Mouse (Mus musculus): ENCODE results near the gene Tyw5.
A peak's percentile ranks its signal among the peaks of the same experiment; 100 is the strongest.

The Tyw5 gene

DNA sequence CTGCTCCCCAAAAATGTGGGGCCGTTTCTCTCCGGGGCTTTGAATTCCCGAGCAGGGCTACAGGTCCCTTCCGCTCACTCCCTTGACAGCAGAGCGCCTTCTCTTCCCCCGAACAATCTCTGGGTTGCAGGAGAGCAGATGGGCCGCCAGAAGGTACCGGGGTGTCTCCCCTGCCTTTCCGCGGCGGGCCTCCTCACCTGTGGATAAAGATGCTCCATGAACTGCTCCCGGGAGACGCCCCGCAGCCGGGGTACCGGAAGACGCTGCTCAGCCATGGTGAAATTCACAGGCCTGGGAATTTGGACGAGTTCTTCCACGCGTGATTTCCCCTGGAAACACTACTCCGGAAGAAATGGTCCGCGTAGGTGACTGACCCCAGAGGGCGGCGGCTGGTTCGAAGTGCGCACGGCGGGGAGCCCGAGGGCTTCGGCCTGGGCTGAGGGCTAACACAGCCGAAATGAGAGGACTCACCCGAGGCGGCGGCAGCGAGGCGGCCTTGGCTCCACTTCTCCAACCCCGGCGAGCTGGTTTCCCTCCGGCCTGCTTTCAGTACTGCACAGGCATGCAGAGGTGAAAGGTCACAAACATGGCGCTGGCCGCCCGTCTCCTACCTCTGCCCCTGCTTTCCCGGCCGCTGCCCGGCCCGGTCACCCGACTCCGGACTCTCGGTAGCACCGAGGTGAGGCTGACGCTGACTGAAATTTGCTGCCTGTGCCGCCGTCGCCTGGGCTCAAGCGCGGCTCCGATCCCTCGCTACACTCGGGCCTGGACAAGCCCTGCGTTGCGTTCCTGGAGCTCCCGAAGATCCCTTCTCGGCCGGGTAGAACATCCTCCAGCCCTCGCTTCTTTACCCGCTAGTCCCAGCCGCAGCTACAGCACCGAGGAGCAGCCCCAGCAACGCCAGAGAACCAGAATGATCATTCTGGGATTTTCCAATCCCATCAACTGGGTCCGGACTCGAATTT is at the start of gene Tyw5, which contains the start of gene Maip1:
TSS of gene Tyw5 (minus strand) at position 915 of the 965 bp plus-strand sequence.
TSS of gene Maip1 (plus strand) at position 142 of the 965 bp plus-strand sequence.
- DNase-seq (ENCODE audit: low spot score in 2 of 2), result peak; percentile 86 to 87

DNA sequence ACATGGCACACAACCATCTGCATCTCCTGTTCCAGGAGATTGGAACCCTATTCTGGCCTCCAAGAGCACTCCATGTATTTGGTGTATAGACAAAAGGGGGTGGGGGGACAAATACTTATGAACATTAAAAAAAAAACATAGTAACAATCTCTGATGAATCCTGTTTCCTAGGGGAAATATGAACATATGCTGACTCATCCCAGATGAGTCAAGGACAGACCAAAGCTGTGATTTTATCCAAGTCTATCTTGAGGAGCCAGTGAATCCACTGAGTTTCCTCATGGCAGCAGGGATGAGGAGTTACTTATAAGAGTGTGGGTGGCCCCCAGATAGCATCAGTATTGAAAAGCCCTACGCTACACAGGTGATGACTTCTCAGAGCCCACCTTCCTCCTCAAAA is 43.3 kb upstream of the Tyw5 start:
- no peak for DNase-seq (ENCODE audit: low spot score in 2 of 2)

DNA sequence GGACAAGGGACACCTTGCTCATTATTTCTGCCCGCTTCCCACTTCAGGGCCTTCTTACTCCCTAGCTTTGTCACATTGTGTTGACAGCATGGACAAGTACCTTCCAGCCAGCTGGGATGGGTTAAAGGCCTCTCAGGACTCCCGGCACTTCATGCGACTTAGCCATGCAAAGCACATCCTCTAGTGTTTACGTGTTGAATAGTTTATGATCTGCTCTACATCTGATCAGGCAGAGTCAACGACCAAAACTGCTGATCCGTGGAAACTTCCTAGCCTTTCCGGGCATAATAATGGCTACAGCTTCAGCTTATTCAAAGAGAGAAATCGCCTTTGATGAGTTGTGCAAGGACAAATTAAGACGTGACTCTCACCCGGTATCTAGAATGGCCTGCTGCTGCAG is 38.8 kb upstream of the Tyw5 start:
- DNase-seq (ENCODE audit: low spot score in 2 of 2), result no peak

DNA sequence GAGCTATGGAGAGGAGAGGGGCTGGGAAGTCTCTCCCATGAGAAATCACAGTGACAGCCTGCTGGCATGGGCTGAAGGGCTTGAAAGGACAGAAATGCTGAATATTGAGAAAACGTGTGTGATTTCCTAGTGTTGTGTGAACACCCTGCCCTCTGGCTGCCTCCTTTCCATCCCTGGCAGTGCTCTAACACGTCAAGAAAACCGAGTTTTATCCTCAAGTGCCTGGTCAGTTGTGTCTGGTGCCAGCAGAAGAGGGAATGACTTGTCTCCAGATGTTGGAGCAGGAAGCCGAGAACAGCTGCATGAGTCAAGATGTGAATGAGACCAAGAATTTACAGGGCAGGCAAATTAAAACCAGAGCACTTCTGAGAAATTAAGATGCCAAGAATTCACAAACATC is 33.9 kb upstream of the Tyw5 start:
- DNase-seq (ENCODE audit: low spot score in 2 of 2), result no peak

DNA sequence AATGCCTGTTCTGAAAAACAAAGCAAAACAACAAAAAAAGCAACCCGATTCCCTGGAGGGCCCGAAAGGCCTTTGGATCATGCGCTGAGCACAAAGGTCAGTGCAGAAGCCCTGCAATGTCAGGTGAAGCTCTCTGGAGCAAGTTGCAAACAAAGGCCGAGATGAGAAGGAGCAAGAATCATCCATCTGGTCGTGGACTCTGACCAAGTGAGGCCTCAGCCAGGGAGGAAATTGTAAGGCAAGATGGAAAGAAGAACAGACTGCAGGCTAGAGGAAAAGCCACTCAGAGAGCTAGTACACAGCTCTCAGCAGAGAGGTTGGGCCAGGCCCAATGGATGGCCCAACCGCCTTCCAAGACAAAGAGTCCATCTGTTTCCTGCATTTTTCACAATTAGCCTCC is 32.1 kb upstream of the Tyw5 start:
- DNase-seq (ENCODE audit: low spot score in 2 of 2), result no peak

DNA sequence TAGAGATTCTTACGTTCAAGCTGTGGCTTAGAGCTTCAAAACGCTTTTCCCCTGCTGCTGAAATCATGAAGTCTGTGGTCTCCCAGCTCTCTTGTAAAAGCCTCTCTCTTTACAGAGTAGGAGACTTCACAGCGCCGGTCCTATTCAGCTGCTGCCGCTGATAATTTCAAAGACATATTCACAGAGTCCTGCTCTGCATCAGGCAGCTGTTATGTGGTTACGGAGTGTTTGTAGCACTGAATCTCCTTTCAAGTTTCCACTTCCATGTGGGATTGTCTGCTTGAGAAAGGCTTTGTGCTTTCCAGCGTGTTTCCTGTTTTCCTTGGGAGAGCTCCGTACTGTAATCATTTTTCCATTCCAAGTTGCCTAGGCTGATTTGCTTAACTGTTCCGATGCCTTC is 30.1 kb upstream of the Tyw5 start:
- DNase-seq (ENCODE audit: low spot score in 2 of 2), result peak; percentile 13 to 32

DNA sequence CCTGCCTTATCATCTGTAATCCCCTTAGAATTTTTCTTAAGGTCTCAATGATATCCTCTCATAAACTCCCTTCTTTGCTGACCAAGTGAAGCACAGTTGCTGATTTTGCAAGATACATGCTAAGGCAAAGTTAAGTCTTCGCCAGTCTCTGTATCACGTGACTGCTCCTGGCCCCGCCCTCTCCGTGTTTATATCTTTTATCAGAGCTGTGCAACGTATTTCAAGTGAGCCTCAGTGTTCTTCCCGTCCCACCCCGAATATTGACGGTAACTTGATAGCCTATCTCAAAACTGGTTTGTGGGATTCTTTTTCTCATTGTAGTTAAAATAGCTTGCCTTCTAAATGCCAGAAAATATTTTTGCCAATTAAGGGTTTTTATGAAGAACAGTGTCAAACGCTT is 29.5 kb upstream of the Tyw5 start:
- DNase-seq (ENCODE audit: low spot score in 2 of 2), result peak in 1 of 2 experiments; percentile 11

DNA sequence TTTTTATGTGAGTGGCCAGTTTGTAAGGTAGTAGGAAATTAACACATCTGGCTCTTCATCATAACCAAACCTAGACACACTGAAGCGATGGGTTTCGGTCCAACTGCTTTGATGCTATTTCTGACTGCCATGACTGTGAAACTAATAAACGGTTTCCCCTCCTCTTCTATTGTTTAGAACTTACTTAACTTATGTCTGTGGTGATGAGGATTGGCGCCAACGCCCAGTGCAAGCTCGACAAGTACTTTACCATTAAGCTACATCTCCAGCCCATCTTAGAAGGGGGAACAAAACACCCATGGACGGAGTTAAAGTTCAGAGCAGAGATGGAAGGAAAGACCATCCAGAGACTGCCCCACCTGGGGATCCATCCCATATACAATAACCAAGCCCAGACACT is 26.2 kb upstream of the Tyw5 start:
- DNase-seq (ENCODE audit: low spot score in 2 of 2), result no peak

DNA sequence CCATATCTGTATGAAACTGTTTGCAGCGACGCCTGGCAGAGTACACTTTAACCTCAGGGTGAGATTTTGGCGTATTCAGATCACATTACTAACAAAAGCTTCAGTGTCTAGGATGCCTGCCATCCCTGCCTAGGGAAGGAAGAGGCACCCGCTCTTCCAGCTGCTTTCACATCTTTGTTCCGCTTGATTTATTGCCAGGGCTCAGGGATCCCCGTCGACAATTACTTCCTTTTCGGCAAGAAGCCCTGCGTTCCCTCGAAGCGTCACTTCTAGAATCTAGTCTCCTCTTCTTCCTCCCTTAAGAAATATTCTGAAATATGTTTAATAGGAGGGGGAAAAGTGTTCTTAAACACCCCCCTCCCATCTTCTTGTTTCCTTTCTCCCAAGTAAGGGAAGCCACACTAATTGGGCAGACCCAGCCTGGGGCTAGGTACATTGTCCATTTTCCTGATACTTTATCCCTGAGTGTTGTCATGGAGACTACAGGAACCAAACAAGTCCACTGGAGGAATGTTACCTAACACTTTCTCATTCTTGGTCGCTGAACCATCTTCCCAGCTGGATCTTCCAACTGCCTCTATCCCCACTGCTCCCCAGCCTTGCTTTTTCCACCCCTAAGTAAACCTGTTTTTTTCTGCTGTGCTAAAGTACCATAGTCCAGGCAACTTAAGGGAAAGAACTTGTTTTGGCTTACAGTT is 23.0 kb upstream of the Tyw5 start:
- peak in 1 of 2 experiments; percentile 15 for DNase-seq (ENCODE audit: low spot score in 2 of 2)

DNA sequence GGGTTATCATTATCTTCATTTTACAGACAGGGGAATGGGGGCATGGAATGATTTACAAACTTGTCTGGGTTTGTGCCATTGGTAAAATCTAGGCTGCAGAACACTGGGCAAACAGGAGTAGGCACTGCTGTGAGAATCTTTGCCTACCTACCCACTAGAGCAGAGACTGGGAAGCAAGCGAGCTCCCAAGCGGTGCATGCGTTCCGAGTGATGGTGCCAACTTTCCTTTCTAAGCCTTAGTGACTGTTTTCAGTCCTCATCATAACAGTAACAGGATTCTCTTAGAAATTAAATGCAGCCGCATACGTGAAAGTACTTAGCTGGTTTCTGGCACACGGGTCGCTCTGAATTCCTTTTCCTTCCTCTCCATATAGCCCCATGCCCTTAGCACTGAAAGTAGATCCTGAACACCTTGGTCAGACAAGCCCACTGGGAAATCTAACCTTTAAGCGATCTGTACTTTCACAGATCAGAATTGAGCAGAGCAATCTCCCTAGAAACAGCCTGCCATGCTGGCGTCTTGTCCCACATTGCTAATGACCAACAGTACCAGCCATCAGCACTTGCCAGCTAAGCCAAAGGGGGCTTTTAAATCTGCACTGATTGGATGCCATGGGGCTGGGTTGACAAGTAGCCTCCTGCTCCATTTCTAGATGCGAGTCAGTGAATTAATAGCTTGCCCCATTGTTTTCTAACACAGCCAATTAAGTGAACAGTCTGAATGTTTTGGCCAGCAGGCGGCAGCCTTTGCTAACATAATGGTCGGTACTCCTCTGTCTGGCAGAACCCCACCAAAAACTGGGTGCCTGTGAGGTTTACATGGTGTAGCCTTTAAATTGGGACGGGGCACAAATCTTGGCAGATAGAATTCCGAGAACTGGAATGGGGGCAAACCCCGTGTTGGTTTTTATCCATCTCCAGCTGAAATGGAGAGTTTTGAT is 21.7 kb upstream of the Tyw5 start:
- DNase-seq (ENCODE audit: low spot score in 2 of 2), result peak; percentile 90 to 96

DNA sequence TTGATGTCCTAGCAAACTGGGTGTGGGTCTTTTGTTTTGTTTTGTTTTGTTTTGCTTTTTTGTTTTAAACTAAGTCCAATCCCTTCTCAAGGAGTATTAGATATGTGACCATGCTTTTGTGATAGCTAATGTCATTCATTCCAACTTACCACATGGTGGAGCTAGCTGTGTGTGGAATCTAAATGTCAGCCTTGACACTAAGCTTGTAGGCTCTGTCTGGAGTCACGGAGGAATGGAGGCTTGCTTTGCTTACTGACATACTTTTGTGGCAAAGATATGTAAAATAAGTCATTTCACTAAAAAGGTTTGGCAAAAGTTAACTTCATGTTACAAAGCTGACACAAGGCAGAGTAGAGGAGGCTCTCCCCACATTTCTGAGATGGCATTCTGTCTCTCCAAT is 16.8 kb upstream of the Tyw5 start:
- DNase-seq (ENCODE audit: low spot score in 2 of 2), result peak in 1 of 2 experiments; percentile 26

DNA sequence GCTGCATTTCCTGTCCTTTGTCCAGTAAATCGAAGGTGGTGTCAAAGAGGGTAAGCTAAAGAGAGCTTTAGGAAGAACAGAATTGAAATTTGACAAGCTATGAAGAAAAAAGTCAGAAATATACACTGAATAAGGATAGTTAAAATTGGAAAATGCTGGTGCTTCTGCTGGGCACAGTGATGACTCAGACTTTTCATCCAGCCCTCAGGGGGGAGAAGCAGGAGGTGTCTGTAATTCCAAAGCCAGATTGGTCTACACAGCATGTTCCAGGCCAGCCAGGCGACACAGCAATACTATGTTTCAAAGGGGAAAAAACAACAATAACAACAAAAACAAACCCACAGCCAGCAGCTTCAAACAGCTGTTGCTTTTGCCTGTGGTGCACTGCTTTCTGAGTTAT is 6.5 kb upstream of the Tyw5 start:
- peak in 1 of 2 experiments; percentile 16 for DNase-seq (ENCODE audit: low spot score in 2 of 2)

DNA sequence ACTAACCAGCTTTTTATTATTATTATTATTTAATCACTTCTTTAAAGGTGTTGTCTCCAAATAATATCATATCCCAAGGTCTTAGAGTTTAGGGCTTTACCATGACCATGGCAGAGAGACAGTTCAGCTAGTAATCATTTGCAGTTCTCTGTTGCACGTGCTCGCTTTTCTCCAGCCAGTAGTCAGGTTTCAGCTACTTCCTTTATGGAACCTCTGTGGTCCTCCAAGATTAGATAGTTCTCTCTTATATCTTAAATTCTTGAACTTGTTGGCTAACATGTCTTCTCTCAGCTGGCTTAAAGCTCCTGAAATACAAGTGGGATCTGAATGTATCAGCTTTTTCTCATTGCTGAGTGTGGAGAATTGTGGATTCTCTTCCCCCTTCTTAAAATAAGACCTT is 2.1 kb upstream of the Tyw5 start:
- DNase-seq (ENCODE audit: low spot score in 2 of 2), result no peak

DNA sequence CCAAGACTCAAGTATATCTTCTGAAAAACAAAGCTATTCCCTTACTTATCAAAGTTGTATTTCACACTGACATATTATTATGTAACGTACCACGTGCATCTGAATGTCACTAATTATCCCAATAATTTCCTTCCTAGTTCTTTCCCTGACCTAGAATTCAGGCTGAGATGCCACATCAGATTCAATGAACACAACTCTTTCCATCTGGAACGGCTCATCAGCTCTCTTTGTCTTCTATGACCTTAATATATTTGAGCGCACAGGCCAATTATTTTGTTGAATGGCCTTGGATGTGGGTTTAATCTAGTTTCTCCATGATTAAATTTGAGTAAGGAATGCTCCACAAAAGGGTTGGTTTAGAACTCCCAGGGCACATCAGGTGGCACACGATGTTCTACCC is 4.8 kb downstream of the Tyw5 start:
- DNase-seq (ENCODE audit: low spot score in 2 of 2), result no peak

DNA sequence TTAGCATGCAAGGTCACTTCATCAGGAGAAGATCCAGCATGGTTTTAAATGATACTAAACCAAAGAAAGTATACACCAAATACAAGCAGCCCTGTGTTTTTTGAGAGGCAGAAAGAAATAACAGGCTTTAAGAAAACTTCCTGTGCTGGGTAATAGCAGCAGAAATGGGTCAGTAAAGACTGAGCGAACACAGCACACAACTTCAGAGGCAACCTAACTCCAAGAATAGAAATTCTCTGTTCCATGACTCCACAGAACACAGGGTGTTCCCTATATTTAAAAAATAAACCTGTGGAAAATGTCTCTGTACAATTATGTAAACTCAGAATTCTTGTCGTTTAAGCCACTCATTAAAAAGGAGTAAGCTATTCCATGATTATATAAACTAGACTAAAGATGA is 6.0 kb downstream of the Tyw5 start:
- DNase-seq (ENCODE audit: low spot score in 2 of 2), result no peak

DNA sequence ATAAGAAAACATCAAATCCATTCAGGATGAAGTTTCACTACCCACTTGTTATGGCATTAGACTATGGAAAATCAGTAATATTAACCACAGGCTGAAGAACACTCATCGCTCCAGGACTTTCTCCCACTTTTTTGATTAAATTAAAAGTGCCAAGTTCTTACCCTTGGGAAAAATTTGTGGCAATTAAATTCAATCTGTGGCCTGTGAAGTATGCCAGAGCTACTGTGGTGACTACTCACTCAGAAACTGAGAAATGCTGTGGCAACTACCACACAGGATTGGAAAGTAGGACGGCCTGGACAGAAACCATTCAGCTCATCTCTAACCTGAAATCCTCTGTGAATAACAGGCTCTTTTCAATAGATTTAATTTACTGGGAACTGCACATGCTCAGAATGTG is 6.6 kb downstream of the Tyw5 start:
- no peak for DNase-seq (ENCODE audit: low spot score in 2 of 2)

DNA sequence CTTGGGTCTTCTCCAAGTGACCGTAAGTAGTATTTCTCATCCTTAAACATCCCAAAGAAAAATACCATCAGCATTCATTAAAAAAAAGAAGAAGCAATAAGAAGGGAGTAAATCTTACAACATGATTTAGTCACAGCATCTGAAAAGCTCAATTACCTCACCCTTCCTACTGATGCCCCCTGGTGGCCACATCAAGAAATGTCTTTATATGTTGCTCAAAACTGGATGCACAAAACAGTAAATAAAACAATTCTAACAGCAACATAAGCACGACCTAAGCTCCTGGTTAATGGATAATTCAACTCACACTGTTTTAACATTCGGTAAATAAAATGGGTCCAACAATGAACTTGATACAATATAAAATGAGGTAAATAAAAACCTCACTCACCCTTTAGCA is 12.8 kb downstream of the Tyw5 start:
- DNase-seq (ENCODE audit: low spot score in 2 of 2), result peak; percentile 46 to 62

DNA sequence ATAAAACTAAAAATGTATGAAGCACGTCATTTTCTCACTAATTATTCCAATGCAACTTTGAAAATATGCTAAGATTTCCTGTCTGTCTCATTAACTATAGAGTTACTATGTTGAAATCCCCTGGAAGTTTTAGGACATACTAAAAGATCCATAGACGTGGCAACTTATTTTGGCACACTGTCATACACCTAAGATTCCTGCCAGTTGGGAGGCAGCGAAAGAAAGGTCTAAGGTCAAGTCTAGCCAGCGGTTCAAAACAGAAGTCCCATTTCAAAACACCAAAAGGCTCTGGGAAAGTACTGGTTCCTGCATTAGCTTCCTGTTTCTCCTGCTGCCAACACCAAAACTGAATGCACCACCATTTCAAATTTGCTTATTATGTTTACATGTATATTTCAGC is 14.5 kb downstream of the Tyw5 start:
- DNase-seq (ENCODE audit: low spot score in 2 of 2), result no peak

DNA sequence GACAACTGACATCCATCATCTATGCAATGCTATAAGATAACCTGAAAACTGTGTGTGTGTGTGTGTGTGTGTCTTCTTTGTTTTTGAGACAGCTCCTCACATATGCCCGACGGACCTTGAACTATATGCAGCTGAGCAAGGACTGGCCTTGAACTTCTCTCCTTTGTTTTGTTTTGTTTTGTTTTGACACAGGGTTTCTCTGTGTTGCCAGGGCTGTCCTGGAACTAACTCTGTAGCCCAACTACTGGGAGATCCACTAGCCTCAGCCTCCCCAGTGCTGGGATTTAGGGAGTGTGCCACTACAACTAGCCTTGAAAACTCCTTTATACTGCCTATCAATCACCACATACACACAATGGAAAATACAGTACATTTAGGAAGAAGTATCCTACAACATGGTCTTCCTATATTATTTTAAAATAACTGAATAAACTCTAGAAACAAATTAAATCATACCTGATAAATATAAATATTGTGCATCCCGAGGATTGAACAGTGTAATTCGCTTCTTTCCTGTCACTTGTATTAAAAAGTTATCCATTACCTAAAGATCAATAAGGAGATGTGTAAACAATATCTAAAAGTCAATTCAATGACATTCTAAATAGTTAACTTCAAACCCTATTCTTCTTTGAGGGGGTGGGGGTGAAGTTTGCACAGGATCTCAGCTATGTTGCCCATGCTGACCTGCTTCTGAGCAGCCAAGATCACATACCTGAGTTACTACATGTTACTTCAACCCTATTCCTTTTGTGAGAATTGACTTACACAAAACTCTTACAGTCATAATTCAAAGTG is 15.7 kb downstream of the Tyw5 start:
- no peak for DNase-seq (ENCODE audit: low spot score in 2 of 2)

DNA sequence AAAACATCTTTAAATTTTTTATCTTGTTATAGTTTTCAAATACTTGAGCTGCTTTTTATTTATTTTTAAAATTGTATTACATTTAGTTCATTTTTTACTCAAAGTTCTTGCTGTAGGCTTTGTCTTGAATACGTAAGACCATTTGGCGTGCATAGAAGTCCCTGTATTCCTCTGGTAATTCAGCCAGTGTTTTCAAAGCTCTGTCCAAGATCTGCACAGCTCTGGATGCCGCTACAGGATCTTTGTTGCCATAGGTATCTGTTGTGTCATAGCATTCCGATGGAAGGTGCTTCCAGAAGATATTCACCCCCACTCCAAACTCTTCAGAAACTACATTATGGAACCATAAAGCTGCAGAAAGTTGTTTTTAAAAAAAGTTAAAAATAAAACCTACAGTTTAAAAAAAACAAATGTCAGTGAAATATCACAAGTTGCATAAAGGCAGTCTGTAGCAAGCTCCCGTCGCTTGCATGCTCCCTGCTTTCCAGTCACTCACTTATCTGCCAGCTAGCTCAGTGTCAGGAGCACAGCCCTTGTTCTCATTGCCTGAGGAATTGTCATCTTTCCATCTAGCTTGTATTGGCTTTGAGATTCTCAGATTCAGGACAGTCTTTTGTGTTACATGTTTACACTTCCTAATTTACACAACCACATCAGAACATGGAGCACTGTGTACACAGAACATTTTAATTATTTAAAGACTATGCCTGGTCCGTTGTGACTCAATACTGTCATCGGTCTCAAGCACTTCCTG is 18.3 kb downstream of the Tyw5 start:
- DNase-seq (ENCODE audit: low spot score in 2 of 2), result no peak

Measured in frontal cortex, postnatal 36 days (tissue).